Mouse (Mus musculus): ENCODE results near the gene 1700066M21Rik. TPM values are rescaled to one million over a fixed set of nuclear protein-coding genes. Genes with fewer than 3 reads are reported as not detected.

Gene 1700066M21Rik
- polyA plus RNA-seq, 1 experiment = 6.8 TPM

GRCm38 (mm10) chr1:57388402-57389155, 11.2 kb downstream of the 1700066M21Rik start:
- DNase-seq = no peak
- 84% methylated on average over 8 of the region's 8 CpGs for WGBS
- TF ChIP-seq CTCF (IDR thresholded peaks at IDR 0.05; ENCODE audit: insufficient read depth, low read length) = no peak
- TF ChIP-seq POLR2A (IDR thresholded peaks at IDR 0.05; ENCODE audit: borderline replicate concordance, extremely low read depth, low read depth, low read length) = no peak
- Histone ChIP-seq H3K4me3 (replicated peaks; ENCODE audit: extremely low read depth, low read depth, low read length) (no peak overlapping the region), H3K4me1 (ENCODE audit: control insufficient read depth, insufficient read depth, low read length) (no peaks in the 10 kb centered on the region)

- DNase-seq = no peak
- TF ChIP-seq POLR2A (IDR thresholded peaks at IDR 0.05; ENCODE audit: borderline replicate concordance, extremely low read depth, low read depth, low read length) = no peak
- TF ChIP-seq CTCF (IDR thresholded peaks at IDR 0.05; ENCODE audit: insufficient read depth, low read length) = no peak
- H3K4me3 ChIP-seq (replicated peaks; ENCODE audit: extremely low read depth, low read depth, low read length) = no peak overlapping the region
- WGBS = 88% methylated on average over 4 of the region's 4 CpGs
- no peaks in the 10 kb centered on the region for H3K4me1 ChIP-seq (ENCODE audit: control insufficient read depth, insufficient read depth, low read length)
Observed at GRCm38 (mm10) chr1:57390993-57391790, 13.8 kb downstream of the 1700066M21Rik start.

- TF ChIP-seq CTCF (IDR thresholded peaks at IDR 0.05; ENCODE audit: insufficient read depth, low read length) = no peak
- TF ChIP-seq POLR2A (IDR thresholded peaks at IDR 0.05; ENCODE audit: borderline replicate concordance, extremely low read depth, low read depth, low read length) = no peak
- DNase-seq = no peak
- 71% methylated on average over 4 of the region's 4 CpGs for WGBS
- no peak overlapping the region for H3K4me3 ChIP-seq (replicated peaks; ENCODE audit: extremely low read depth, low read depth, low read length)
- no peaks in the 10 kb centered on the region for H3K4me1 ChIP-seq (ENCODE audit: control insufficient read depth, insufficient read depth, low read length)
Observed at GRCm38 (mm10) chr1:57392417-57392816, 15.0 kb downstream of the 1700066M21Rik start.

GRCm38 (mm10) chr1:57394051-57394450, 16.6 kb downstream of the 1700066M21Rik start:
- TF ChIP-seq CTCF (IDR thresholded peaks at IDR 0.05; ENCODE audit: insufficient read depth, low read length) = no peak
- no peak for TF ChIP-seq POLR2A (IDR thresholded peaks at IDR 0.05; ENCODE audit: borderline replicate concordance, extremely low read depth, low read depth, low read length)
- WGBS = 56% methylated on average over 3 of the region's 3 CpGs
- no peaks in the 10 kb centered on the region for H3K4me1 ChIP-seq (ENCODE audit: control insufficient read depth, insufficient read depth, low read length)

GRCm38 (mm10) chr1:57400321-57400720, 22.9 kb downstream of the 1700066M21Rik start:
- TF ChIP-seq POLR2A (IDR thresholded peaks at IDR 0.05; ENCODE audit: borderline replicate concordance, extremely low read depth, low read depth, low read length) (no peak), CTCF (IDR thresholded peaks at IDR 0.05; ENCODE audit: insufficient read depth, low read length) (no peak)
- Histone ChIP-seq H3K4me1 (ENCODE audit: control insufficient read depth, insufficient read depth, low read length) (no peaks in the 10 kb centered on the region), H3K4me3 (replicated peaks; ENCODE audit: extremely low read depth, low read depth, low read length) (no peak overlapping the region)
- 94% methylated on average over 2 of the region's 2 CpGs for WGBS
- no peak for DNase-seq

More at GRCm38 (mm10) chr1:57394051-57394450, 16.6 kb downstream of the 1700066M21Rik start:
- H3K4me3 ChIP-seq (replicated peaks; ENCODE audit: extremely low read depth, low read depth, low read length) = no peak overlapping the region
- peak; percentile 23 for DNase-seq

- H3K4me3 ChIP-seq (replicated peaks; ENCODE audit: extremely low read depth, low read depth, low read length) = no peak overlapping the region
- WGBS = 88% methylated on average over 2 of the region's 2 CpGs
- peaks cover 3% of the 10 kb centered on the region; the same call in 1 of the 2 replicates for H3K4me1 ChIP-seq (ENCODE audit: control insufficient read depth, insufficient read depth, low read length)
- TF ChIP-seq CTCF (IDR thresholded peaks at IDR 0.05; ENCODE audit: insufficient read depth, low read length) = no peak
- TF ChIP-seq POLR2A (IDR thresholded peaks at IDR 0.05; ENCODE audit: borderline replicate concordance, extremely low read depth, low read depth, low read length) = no peak
- no peak for DNase-seq
Observed at GRCm38 (mm10) chr1:57400877-57401276, 23.5 kb downstream of the 1700066M21Rik start.

- WGBS = 92% methylated on average over 5 of the region's 5 CpGs
- no peak for TF ChIP-seq CTCF (IDR thresholded peaks at IDR 0.05; ENCODE audit: insufficient read depth, low read length)
- no peak for TF ChIP-seq POLR2A (IDR thresholded peaks at IDR 0.05; ENCODE audit: borderline replicate concordance, extremely low read depth, low read depth, low read length)
- Histone ChIP-seq H3K4me3 (replicated peaks; ENCODE audit: extremely low read depth, low read depth, low read length) (no peak overlapping the region), H3K4me1 (ENCODE audit: control insufficient read depth, insufficient read depth, low read length) (peaks cover 3% of the 10 kb centered on the region; the same call in 1 of the 2 replicates)
- no peak for DNase-seq
Observed at GRCm38 (mm10) chr1:57402116-57402515, 24.7 kb downstream of the 1700066M21Rik start.

GRCm38 (mm10) chr1:57406187-57407151, 29.0 kb downstream of the 1700066M21Rik start, which contains the start of the genes Maip1 and Tyw5:
Maip1 (plus strand) TSS chr1:57406328.
Tyw5 (minus strand) TSS chr1:57407101.
- peak; percentile 58; the same call in 1 of the 2 replicates for TF ChIP-seq POLR2A (IDR thresholded peaks at IDR 0.05; ENCODE audit: borderline replicate concordance, extremely low read depth, low read depth, low read length)
- no peak for TF ChIP-seq CTCF (IDR thresholded peaks at IDR 0.05; ENCODE audit: insufficient read depth, low read length)
- H3K4me3 ChIP-seq (replicated peaks; ENCODE audit: extremely low read depth, low read depth, low read length) = peak within 1 kb of the TSS; percentile 98
- peaks cover 9% of the 10 kb centered on the region for H3K4me1 ChIP-seq (ENCODE audit: control insufficient read depth, insufficient read depth, low read length)
- under 1% methylated on average over 72 of the region's 72 CpGs for WGBS
- DNase-seq = peak; percentile 88
